Mouse (Mus musculus) embryonic fibroblast, embryonic 13.5 days (primary cell): ENCODE measurements around the gene Plekhf1. TPM values are rescaled to one million over a fixed set of nuclear protein-coding genes. Genes with fewer than 3 reads are reported as not detected.

Experiments used
- H3K27ac ChIP-seq: 2 replicates; pipeline ENCODE4 v1.5.1; 2012; ENCODE audit warnings: low read length, control low read depth, inconsistent platforms; ENCODE audit not compliant: insufficient read depth
- H3K4me1 ChIP-seq: 2 replicates; pipeline ENCODE4 v1.6.1; 2011; ENCODE audit warnings: low read length; ENCODE audit not compliant: control insufficient read depth, insufficient read depth
- H3K4me3 ChIP-seq: 2 replicates; pipeline ENCODE4 v1.5.1; 2011; ENCODE audit warnings: mild to moderate bottlenecking, control low read depth, low read length; ENCODE audit not compliant: insufficient read depth
- CTCF ChIP-seq: IDR thresholded peaks from 2 replicates; pipeline ENCODE4 v1.5.1; 2011; ENCODE audit warnings: mild to moderate bottlenecking, control low read depth, low read length, moderate library complexity, borderline replicate concordance; ENCODE audit not compliant: insufficient read depth
- POLR2A ChIP-seq: IDR thresholded peaks from 2 replicates; pipeline ENCODE4 v1.6.1; 2011; ENCODE audit warnings: low read depth, mild to moderate bottlenecking, control low read depth, low read length, moderate library complexity
- polyA plus RNA-seq: library from polyadenylated mRNA; stranded (reverse); fragments of >200 nt; gene quantifications from 2 replicates; pipeline ENCODE4 v1.2.4, GENCODE M21; 2011; ENCODE audit warnings: low read depth; ENCODE audit not compliant: missing spikeins, insufficient read length

Plekhf1 gene
- polyA plus RNA-seq, 1 experiment: 11.9 TPM

- Histone ChIP-seq H3K4me1 (no peaks in the 10 kb centered on the region), H3K27ac (no peak overlapping the region), H3K4me3 (no peak overlapping the region)
- no peak for TF ChIP-seq POLR2A
Measured at GRCm38 (mm10) chr7:38190056-38190835, 37.6 kb downstream of the Plekhf1 start.

- TF ChIP-seq CTCF (no peak), POLR2A (no peak)
- Histone ChIP-seq H3K27ac (no peak overlapping the region), H3K4me1 (no peaks in the 10 kb centered on the region), H3K4me3 (no peak overlapping the region)
Measured at GRCm38 (mm10) chr7:38189136-38189982, 38.5 kb downstream of the Plekhf1 start.

- TF ChIP-seq CTCF: no peak
- no peak for TF ChIP-seq POLR2A
- Histone ChIP-seq H3K4me1 (no peaks in the 10 kb centered on the region), H3K27ac (no peak overlapping the region), H3K4me3 (no peak overlapping the region)
Measured at GRCm38 (mm10) chr7:38188281-38189075, 39.3 kb downstream of the Plekhf1 start.

GRCm38 (mm10) chr7:38187796-38188195 is 40.0 kb downstream of the Plekhf1 start:
- Histone ChIP-seq H3K27ac (no peak overlapping the region), H3K4me1 (no peaks in the 10 kb centered on the region), H3K4me3 (no peak overlapping the region)
- TF ChIP-seq POLR2A: no peak
- no peak for TF ChIP-seq CTCF

DNA sequence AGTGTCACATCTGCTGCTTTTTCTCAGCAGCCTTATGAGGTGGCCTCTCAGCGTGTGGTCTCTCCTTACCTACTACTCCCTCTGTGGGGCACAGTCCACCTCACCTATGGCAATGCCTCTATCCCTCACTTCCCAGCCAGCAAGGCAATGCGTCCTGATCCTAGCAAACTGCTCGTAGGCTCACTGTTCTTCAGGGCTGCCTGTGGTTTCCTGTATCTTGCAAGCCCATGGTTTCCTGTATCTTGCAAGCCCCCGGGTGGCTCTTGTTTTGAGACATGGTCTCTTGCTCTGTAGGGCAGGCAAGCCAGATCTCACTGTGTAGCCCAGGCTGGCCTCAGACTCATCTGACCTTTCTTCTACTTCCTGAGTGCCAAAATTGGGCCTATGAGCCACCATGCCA is 41.0 kb downstream of the Plekhf1 start:
- Histone ChIP-seq H3K4me1 (no peaks in the 10 kb centered on the region), H3K27ac (no peak overlapping the region), H3K4me3 (no peak overlapping the region)
- TF ChIP-seq CTCF: no peak
- no peak for TF ChIP-seq POLR2A

DNA sequence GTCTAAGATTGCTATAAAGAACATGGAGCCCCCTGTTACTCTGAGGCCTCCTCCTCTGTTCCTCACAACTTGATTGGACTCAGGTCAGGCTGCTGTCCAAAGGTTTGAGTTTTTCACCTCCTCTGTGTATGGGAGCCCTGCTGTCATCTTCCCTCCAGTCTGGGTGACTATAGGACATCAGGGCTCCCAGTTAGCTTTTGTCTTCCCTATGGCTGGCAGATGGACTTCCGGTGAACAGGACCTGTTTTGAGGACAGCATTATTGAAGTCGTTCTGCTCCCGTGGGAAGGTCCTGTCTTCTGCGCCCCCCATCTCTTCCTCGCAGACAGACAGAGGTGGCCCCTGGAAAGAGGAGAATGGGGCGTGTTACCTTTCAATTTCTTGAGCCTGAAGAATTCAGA is 43.0 kb downstream of the Plekhf1 start:
- Histone ChIP-seq H3K4me1 (no peaks in the 10 kb centered on the region), H3K27ac (no peak overlapping the region), H3K4me3 (no peak overlapping the region)
- TF ChIP-seq CTCF (no peak), POLR2A (no peak)

GRCm38 (mm10) chr7:38184418-38184745 is 43.4 kb downstream of the Plekhf1 start:
- Histone ChIP-seq H3K4me3 (peak overlapping the region; percentile 53), H3K27ac (no peak overlapping the region), H3K4me1 (no peaks in the 10 kb centered on the region)
- TF ChIP-seq CTCF: no peak
- TF ChIP-seq POLR2A: no peak

DNA sequence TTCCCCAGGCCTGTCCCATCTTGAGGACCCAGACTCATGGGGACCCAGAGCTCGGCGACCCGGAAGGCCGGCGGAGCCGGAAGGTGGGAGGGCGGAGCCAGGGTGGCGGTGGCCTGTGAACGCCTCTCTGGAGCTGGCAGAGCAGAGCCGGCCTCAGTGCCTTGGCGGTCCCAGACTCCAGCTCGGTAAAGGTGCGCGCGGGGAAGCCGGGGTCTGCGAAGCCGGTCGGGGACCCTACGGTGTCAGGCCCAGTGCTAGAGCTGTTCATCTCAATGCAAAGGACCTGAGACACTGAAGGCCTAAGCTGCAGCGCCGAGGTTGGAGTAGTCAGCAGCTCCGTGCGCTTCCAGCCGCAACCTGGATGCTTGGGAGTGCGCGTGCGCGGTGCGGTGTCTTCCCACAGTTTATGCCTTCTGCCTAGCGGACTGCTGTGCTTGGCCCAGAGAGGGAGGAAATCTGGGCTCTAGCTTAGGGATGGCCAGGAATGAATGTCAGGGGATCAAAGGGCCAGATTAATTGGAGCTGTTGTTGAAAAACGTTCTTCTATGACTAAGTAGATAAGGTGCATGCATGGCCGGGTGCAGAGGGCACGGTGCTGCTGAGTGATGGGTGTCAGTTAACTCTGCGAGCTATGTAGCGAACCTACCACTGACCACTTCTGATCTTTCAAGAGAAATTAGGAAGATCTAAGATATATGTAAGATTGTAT is 44.0 kb downstream of the Plekhf1 start:
- TF ChIP-seq POLR2A (peak; percentile 83), CTCF (no peak)
- Histone ChIP-seq H3K27ac (peak overlapping the region; percentile 50; the same call in 1 of the 2 replicates), H3K4me1 (no peaks in the 10 kb centered on the region), H3K4me3 (peak overlapping the region; percentile 53)

GRCm38 (mm10) chr7:38182962-38183687 is 44.7 kb downstream of the Plekhf1 start, which contains the start of gene 1600014C10Rik:
Gene 1600014C10Rik (plus strand): TSS chr7:38183217.
- Histone ChIP-seq H3K4me1 (no peaks in the 10 kb centered on the region), H3K4me3 (peak within 1 kb of the TSS; percentile 53), H3K27ac (peak within 1 kb of the TSS; percentile 50)
- TF ChIP-seq POLR2A: no peak

GRCm38 (mm10) chr7:38182596-38182961 is 45.2 kb downstream of the Plekhf1 start:
- no peak for TF ChIP-seq POLR2A
- TF ChIP-seq CTCF: peak; percentile 74
- H3K4me1 ChIP-seq: no peaks in the 10 kb centered on the region
- peak overlapping the region; percentile 24; the same call in 1 of the 2 replicates for H3K27ac ChIP-seq
- H3K4me3 ChIP-seq: 0 out of 2 replicates have a peak overlapping the region, but pooled peaks have one; percentile 53
